Mouse (Mus musculus) heart, adult 2 months (tissue): ENCODE data around the gene Slco2b1. TPM values are rescaled to one million over a fixed set of nuclear protein-coding genes. Genes with fewer than 3 reads are reported as not detected.

ENCODE experiments used
- DNase-seq, 2 experiments: peaks; one replicate each; pipeline ENCODE4 v3.0.0; 2021
- H3K27ac ChIP-seq: fragments of 200-600 bp; 2 replicates; pipeline ENCODE4 v1.8.1; 2022
- H3K27me3 ChIP-seq: fragments of 200-500 bp; 2 replicates; pipeline ENCODE4 v1.6.1; 2012; ENCODE audit warnings: mild to moderate bottlenecking, low read length, inconsistent platforms, mixed read lengths; ENCODE audit not compliant: control insufficient read depth, insufficient read depth
- H3K36me3 ChIP-seq: fragments of 200-500 bp; 2 replicates; pipeline ENCODE4 v1.6.1; 2012; ENCODE audit warnings: low read length, inconsistent platforms; ENCODE audit not compliant: control insufficient read depth, insufficient read depth
- H3K4me1 ChIP-seq: fragments of 200-500 bp; 2 replicates; pipeline ENCODE4 v1.6.1; 2011; ENCODE audit warnings: low read length; ENCODE audit not compliant: control insufficient read depth, insufficient read depth
- H3K4me3 ChIP-seq: fragments of 200-600 bp; 2 replicates; pipeline ENCODE4 v1.8.1; 2022
- H3K79me2 ChIP-seq: fragments of 200-500 bp; replicated peaks from 2 replicates; pipeline ENCODE4 v1.6.1; 2012; ENCODE audit warnings: mild to moderate bottlenecking, inconsistent platforms, low read length, moderate library complexity, mixed read lengths; ENCODE audit not compliant: control insufficient read depth, insufficient read depth
- H3K9ac ChIP-seq: fragments of 200-500 bp; 2 replicates; pipeline ENCODE4 v1.6.1; 2012; ENCODE audit warnings: low read depth, mild to moderate bottlenecking, control low read depth, inconsistent platforms, low read length, mixed read lengths
- CTCF ChIP-seq: fragments of 200-600 bp; IDR thresholded peaks from 2 replicates; pipeline ENCODE4 v1.8.1; 2022; ENCODE audit warnings: antibody characterized with exemption, mild to moderate bottlenecking, moderate library complexity
- EP300 ChIP-seq: fragments of 200-500 bp; IDR thresholded peaks from 2 replicates; pipeline ENCODE4 v1.6.1; 2011; ENCODE audit warnings: low read depth, low read length, control low read depth; ENCODE audit not compliant: insufficient read depth
- POLR2A ChIP-seq: fragments of 200-500 bp; IDR thresholded peaks from 2 replicates; pipeline ENCODE4 v1.6.1; 2011; ENCODE audit warnings: mild to moderate bottlenecking, low read depth, low read length, control low read depth; ENCODE audit not compliant: insufficient read depth
- WGBS: fragments of 180-500 bp; shearing (Covaris S2); methylation state at CpG from one replicate; pipeline ENCODE4 v1.1.7; 2018; 5-methylcytosine and 5-hydroxymethylcytosine counted together
- intact Hi-C: fragments of 180-260 bp; cut with DNase I; formaldehyde crosslinking; loops from one replicate; pipeline ENCODE4 v1.15.1; 2025
- polyA plus RNA-seq: library from polyadenylated mRNA; depleted of rRNA; stranded (reverse); fragments of >200 nt; gene quantifications from 2 replicates; pipeline ENCODE4 v1.2.3, GENCODE M21; 2012
- total RNA-seq, 2 experiments: library from RNA; stranded (reverse); gene quantifications; 2 replicates each; pipeline ENCODE4 v1.2.3; 2021

The Slco2b1 gene
- total and polyA plus RNA-seq, 3 experiments = 8.5 to 11.7 (median 10.1) TPM

GRCm38 (mm10) chr7:99707038-99707595 lies 4.0 kb downstream of the Slco2b1 start:
- no peaks in the 10 kb centered on the region for H3K36me3 ChIP-seq
- H3K79me2 ChIP-seq = no peaks in the 10 kb centered on the region
- peak overlapping the region; percentile 31 for H3K9ac ChIP-seq
- peak; percentile 75 to 80 for DNase-seq
- peak overlapping the region; percentile 92 for H3K27ac ChIP-seq
- intact Hi-C loops = no loop called here
- H3K27me3 ChIP-seq = no peaks in the 10 kb centered on the region
- 36% methylated on average over 4 of the region's 4 CpGs for WGBS
- no peak overlapping the region; the same call in 1 of the 2 replicates for H3K4me3 ChIP-seq
- peaks cover 26% of the 10 kb centered on the region for H3K4me1 ChIP-seq
- TF ChIP-seq EP300 (no peak), POLR2A (peak; percentile 39), CTCF (peak; percentile 38)

GRCm38 (mm10) chr7:99706341-99707037 lies 4.7 kb downstream of the Slco2b1 start:
- Histone ChIP-seq H3K27me3 (no peaks in the 10 kb centered on the region), H3K36me3 (no peaks in the 10 kb centered on the region), H3K4me3 (peak overlapping the region; percentile 36), H3K79me2 (no peaks in the 10 kb centered on the region), H3K9ac (peak overlapping the region; percentile 58), H3K27ac (peak overlapping the region; percentile 92), H3K4me1 (peaks cover 30% of the 10 kb centered on the region)
- DNase-seq = peak; percentile 72 to 80
- intact Hi-C loops = no loop called here
- TF ChIP-seq EP300 (0 out of 2 replicates have a peak, but pooled peaks have one; percentile 11), CTCF (no peak), POLR2A (peak; percentile 72)
- 37% methylated on average over 4 of the region's 4 CpGs for WGBS

- H3K4me3 ChIP-seq = peak overlapping the region; percentile 35
- H3K36me3 ChIP-seq = peaks cover 1% of the 10 kb centered on the region; the same call in 1 of the 2 replicates
- peak overlapping the region; percentile 65 for H3K9ac ChIP-seq
- intact Hi-C loops = no loop called here
- no peaks in the 10 kb centered on the region for H3K79me2 ChIP-seq
- 72% methylated on average over 3 of the region's 3 CpGs for WGBS
- no peak for TF ChIP-seq EP300
- no peak for TF ChIP-seq POLR2A
- TF ChIP-seq CTCF = no peak
- DNase-seq = peak; percentile 30 to 40
- no peaks in the 10 kb centered on the region for H3K27me3 ChIP-seq
- H3K27ac ChIP-seq = peak overlapping the region; percentile 92
- H3K4me1 ChIP-seq = peaks cover 34% of the 10 kb centered on the region
Observed at GRCm38 (mm10) chr7:99704736-99705519, 6.2 kb downstream of the Slco2b1 start.

- 28% methylated on average over 6 of the region's 6 CpGs for WGBS
- H3K27me3 ChIP-seq = no peaks in the 10 kb centered on the region
Observed at GRCm38 (mm10) chr7:99702201-99702600, 8.9 kb downstream of the Slco2b1 start.

GRCm38 (mm10) chr7:99700641-99701040 lies 10.5 kb downstream of the Slco2b1 start:
- H3K27me3 ChIP-seq = no peaks in the 10 kb centered on the region
- H3K79me2 ChIP-seq = no peaks in the 10 kb centered on the region
- intact Hi-C loops = no loop called here
- H3K9ac ChIP-seq = no peak overlapping the region
- H3K36me3 ChIP-seq = peaks cover 7% of the 10 kb centered on the region
- DNase-seq = peak in 1 of 2 experiments; percentile 15
- H3K4me3 ChIP-seq = no peak overlapping the region
- peak overlapping the region; percentile 65 for H3K27ac ChIP-seq
- TF ChIP-seq POLR2A (no peak), CTCF (no peak), EP300 (no peak)
- H3K4me1 ChIP-seq = peaks cover 34% of the 10 kb centered on the region
- 76% methylated on average over 4 of the region's 4 CpGs for WGBS

More at GRCm38 (mm10) chr7:99702201-99702600, 8.9 kb downstream of the Slco2b1 start:
- intact Hi-C loops = no loop called here
- H3K9ac ChIP-seq = peak overlapping the region; percentile 23; the same call in 1 of the 2 replicates
- H3K36me3 ChIP-seq = peaks cover 5% of the 10 kb centered on the region
- no peak overlapping the region for H3K4me3 ChIP-seq
- no peak for TF ChIP-seq CTCF
- no peak for TF ChIP-seq POLR2A
- no peak for TF ChIP-seq EP300
- peak; percentile 39 to 45 for DNase-seq
- peak overlapping the region; percentile 15; the same call in 1 of the 2 replicates for H3K27ac ChIP-seq
- H3K4me1 ChIP-seq = peaks cover 31% of the 10 kb centered on the region
- no peaks in the 10 kb centered on the region for H3K79me2 ChIP-seq
